Comparison of ENCODE assay signal across 17 mouse cellular contexts in the genomic region with DNA sequence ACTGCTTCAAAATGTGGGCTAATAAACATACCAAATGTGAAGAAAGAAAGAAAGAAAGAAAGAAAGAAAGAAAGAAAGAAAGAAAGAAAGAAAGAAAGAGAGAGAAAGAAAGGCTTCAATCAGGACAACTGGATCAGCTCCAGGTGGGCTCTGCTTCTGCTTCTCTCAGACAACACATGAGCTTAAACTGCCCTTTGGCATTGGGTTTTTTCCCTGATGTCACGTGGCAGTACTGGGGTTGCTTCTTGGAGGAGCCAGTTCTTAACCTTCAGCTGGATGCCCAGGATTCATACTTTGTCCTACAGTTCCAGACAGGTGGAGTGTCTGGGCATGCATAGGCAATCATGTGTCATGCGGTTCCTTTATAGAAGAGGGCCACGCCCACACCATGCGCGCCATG.
"Had no signal": no experiment of that assay in that cellular context is flagged by ENCODE, and none has a peak within 500 bp of the region (broad histone marks: within the 10 kb centered on the region; RNA-seq: fewer than 3 reads in every experiment).

No protein-coding gene starts in this region.

- H3K4me1 ChIP-seq: intestine, embryonic 15.5 days; limb, embryonic 12.5 days; liver, embryonic 13.5 days; lung, embryonic 15.5 days; megakaryocyte, embryonic 14.5 days had no signal

- H3K27ac ChIP-seq: intestine, embryonic 15.5 days; limb, embryonic 12.5 days; liver, embryonic 13.5 days; lung, embryonic 15.5 days; macrophage; midbrain, embryonic 15.5 days; neural tube, embryonic 13.5 days had no signal

- H3K27me3 ChIP-seq: intestine, embryonic 15.5 days; limb, embryonic 12.5 days; lung, embryonic 15.5 days; midbrain, embryonic 15.5 days; neural tube, embryonic 13.5 days had no signal

- H3K4me2 ChIP-seq: intestine, embryonic 15.5 days; limb, embryonic 12.5 days; liver, embryonic 13.5 days; lung, embryonic 15.5 days; midbrain, embryonic 11.5 days; midbrain, embryonic 15.5 days; neural tube, embryonic 13.5 days had no signal

- H3K4me3 ChIP-seq: intestine, embryonic 15.5 days; limb, embryonic 12.5 days; liver, embryonic 13.5 days; lung, embryonic 15.5 days; megakaryocyte, embryonic 14.5 days; midbrain, embryonic 15.5 days; neural tube, embryonic 13.5 days had no signal

- ATAC-seq: intestine, embryonic 15.5 days; liver, postnatal 0 days; midbrain, embryonic 15.5 days had no signal

- DNase-seq: liver; liver, embryonic 13.5 days; liver, postnatal 0 days; lung, postnatal 14 days; retina, postnatal 1 day; right cerebral cortex, postnatal 4 days; spleen, adult 18-20 months; thymus, adult 18-20 months; thymus, postnatal 14 days had no signal

- H3K36me3 ChIP-seq: intestine, embryonic 15.5 days; limb, embryonic 12.5 days; liver, embryonic 13.5 days; lung, embryonic 15.5 days; midbrain, embryonic 15.5 days; neural tube, embryonic 13.5 days had no signal

- H3K9ac ChIP-seq: intestine, embryonic 15.5 days; limb, embryonic 12.5 days; liver, embryonic 13.5 days; liver, postnatal 0 days; lung, embryonic 15.5 days; midbrain, embryonic 15.5 days; neural tube, embryonic 13.5 days had no signal

- H3K9me3 ChIP-seq: intestine, embryonic 15.5 days; limb, embryonic 12.5 days; liver, embryonic 13.5 days; lung, embryonic 15.5 days; midbrain, embryonic 15.5 days; neural tube, embryonic 13.5 days had no signal
